Mouse (Mus musculus) kidney, embryonic 14.5 days (tissue): ENCODE results near the gene Dnajc15. TPM values are rescaled to one million over a fixed set of nuclear protein-coding genes. Genes with fewer than 3 reads are reported as not detected.
A peak's percentile ranks its signal among the peaks of the same experiment; 100 is the strongest.

ENCODE experiments used
- ATAC-seq: fragments of 200-750 bp; cut with Nextera tagmentation; 2 replicates; pipeline ENCODE4 v1.8.0; 2017; ENCODE audit warnings: moderate number of reproducible peaks, mild to moderate bottlenecking, moderate TSS enrichment, moderate library complexity; ENCODE audit not compliant: low FRiP score, low TSS enrichment
- H3K27ac ChIP-seq: fragments of 300-500 bp; sonication (generic); 2 replicates; pipeline ENCODE4 v1.5.1; 2014; ENCODE audit warnings: low read depth, mild to moderate bottlenecking, low read length, moderate library complexity, mixed read lengths
- H3K27me3 ChIP-seq: fragments of 300-500 bp; sonication (generic); 2 replicates; pipeline ENCODE4 v1.6.1; 2014; ENCODE audit warnings: mild to moderate bottlenecking, low read length; ENCODE audit not compliant: control insufficient read depth, insufficient read depth
- H3K36me3 ChIP-seq: fragments of 300-500 bp; sonication (generic); 2 replicates; pipeline ENCODE4 v1.6.1; 2014; ENCODE audit warnings: low read length, mixed read lengths; ENCODE audit not compliant: control insufficient read depth, insufficient read depth
- H3K4me1 ChIP-seq: fragments of 300-500 bp; sonication (generic); 2 replicates; pipeline ENCODE4 v1.6.1; 2014; ENCODE audit warnings: low read length, mixed read lengths; ENCODE audit not compliant: control insufficient read depth, insufficient read depth
- H3K4me2 ChIP-seq: fragments of 300-500 bp; sonication (generic); replicated peaks from 2 replicates; pipeline ENCODE4 v1.6.1; 2014; ENCODE audit warnings: low read depth, mild to moderate bottlenecking, low read length
- H3K4me3 ChIP-seq: fragments of 300-500 bp; sonication (generic); 2 replicates; pipeline ENCODE4 v1.5.1; 2014; ENCODE audit warnings: mild to moderate bottlenecking, low read length
- H3K9ac ChIP-seq: fragments of 300-500 bp; sonication (generic); 2 replicates; pipeline ENCODE4 v1.6.1; 2014; ENCODE audit warnings: low read depth, mild to moderate bottlenecking, low read length, moderate library complexity
- H3K9me3 ChIP-seq: fragments of 300-500 bp; sonication (generic); 2 replicates; pipeline ENCODE4 v1.6.1; 2016; ENCODE audit warnings: low read length; ENCODE audit not compliant: control insufficient read depth
- WGBS: fragments of 180-500 bp; shearing (Covaris S2); extraction: QIAGEN DNeasy Blood & Tissue Kit; methylation state at CpG from one replicate; pipeline ENCODE4 v1.1.7; 2014; 5-methylcytosine and 5-hydroxymethylcytosine counted together
- polyA plus RNA-seq: library from polyadenylated mRNA; unstranded; fragments of >200 nt; fragmentation: Nextera tagmentation; extraction: Ambion mirVana; gene quantifications from 2 replicates; pipeline ENCODE4 v1.2.1, GENCODE M21; 2014

The Dnajc15 gene
- polyA plus RNA-seq, 1 experiment from 2014 or later, result 130 TPM

DNA sequence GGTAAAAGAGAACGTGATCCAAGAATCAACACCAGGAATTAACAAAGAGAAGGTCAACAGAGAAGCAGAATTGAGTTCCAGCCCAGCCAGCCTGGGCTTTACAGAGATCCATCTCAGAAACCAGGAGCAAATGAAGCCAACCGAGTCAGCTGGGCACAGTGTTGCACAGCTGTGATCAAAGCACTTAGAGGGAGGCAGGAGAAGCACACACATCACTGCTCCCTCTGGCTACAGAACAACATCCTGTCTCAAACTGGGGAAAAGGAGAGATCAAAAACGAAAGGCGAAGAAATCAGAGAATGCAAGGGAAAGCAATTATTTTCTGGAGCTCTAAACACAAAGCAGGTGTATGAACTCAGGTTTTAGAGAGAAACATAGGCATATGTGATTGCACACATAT, 28.7 kb downstream of the Dnajc15 start:
- no peak overlapping the region for H3K9ac ChIP-seq
- H3K27ac ChIP-seq, result peak overlapping the region; percentile 2; the same call in 1 of the 2 replicates
- no peak overlapping the region for H3K4me2 ChIP-seq
- H3K4me3 ChIP-seq, result no peak overlapping the region
- H3K4me1 ChIP-seq, result no peaks in the 10 kb centered on the region
- no peaks in the 10 kb centered on the region; the same call in 1 of the 2 replicates for H3K36me3 ChIP-seq
- 38% methylated on average over 4 of the region's 4 CpGs for WGBS
- no peaks in the 10 kb centered on the region for H3K9me3 ChIP-seq
- no peaks in the 10 kb centered on the region for H3K27me3 ChIP-seq
- ATAC-seq, result peak; percentile 76; the same call in 1 of the 2 replicates

DNA sequence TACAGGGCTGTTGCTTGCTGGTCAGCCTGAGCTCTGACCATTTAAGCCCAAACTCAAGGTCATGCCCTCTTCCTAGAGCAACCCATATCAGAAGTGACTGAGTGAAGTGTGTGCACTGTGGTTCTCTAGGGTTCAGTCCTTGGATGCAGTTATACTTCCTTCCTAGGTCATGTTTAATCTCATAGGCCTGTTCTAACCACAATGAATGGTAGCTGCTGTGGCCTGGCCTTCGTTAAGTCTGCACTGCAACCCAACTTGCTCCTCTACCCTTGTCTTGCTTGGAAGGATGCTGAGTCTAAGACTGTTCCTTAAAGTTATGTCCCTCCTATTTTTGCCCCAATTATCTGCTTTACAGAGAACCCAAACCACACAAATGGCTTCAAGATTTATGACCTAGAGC, 29.4 kb downstream of the Dnajc15 start:
- Histone ChIP-seq H3K27me3 (no peaks in the 10 kb centered on the region), H3K27ac (no peak overlapping the region; the same call in 1 of the 2 replicates), H3K4me1 (no peaks in the 10 kb centered on the region), H3K9me3 (no peaks in the 10 kb centered on the region), H3K9ac (no peak overlapping the region), H3K4me3 (no peak overlapping the region), H3K36me3 (no peaks in the 10 kb centered on the region; the same call in 1 of the 2 replicates), H3K4me2 (no peak overlapping the region)
- ATAC-seq, result no peak
- WGBS, result 73% methylated on average over 1 of the region's 1 CpGs

DNA sequence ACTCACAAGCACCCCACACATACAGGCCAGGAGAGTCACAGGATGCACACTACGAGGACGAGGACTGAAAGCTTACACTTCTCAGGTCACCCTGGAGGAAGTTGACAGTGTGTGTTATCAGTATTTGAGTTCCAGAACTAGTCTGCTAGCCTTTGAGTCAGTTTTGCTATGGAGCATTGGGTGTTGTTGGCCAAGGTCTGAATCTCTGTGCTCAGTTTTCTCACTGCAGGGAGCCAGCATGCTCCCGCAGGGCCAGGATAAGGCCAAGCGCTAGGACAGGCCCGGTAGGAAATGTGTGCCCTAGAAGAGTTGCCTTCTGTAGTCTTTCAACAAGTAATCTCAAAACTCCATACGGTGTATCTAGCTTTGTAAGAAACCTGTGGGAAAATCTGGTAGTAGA, 34.4 kb downstream of the Dnajc15 start:
- Histone ChIP-seq H3K36me3 (no peaks in the 10 kb centered on the region; the same call in 1 of the 2 replicates), H3K27me3 (no peaks in the 10 kb centered on the region), H3K27ac (no peak overlapping the region), H3K9ac (no peak overlapping the region), H3K4me3 (no peak overlapping the region), H3K4me2 (no peak overlapping the region), H3K9me3 (no peaks in the 10 kb centered on the region), H3K4me1 (no peaks in the 10 kb centered on the region)
- ATAC-seq, result no peak
- WGBS, result 85% methylated on average over 6 of the region's 6 CpGs

DNA sequence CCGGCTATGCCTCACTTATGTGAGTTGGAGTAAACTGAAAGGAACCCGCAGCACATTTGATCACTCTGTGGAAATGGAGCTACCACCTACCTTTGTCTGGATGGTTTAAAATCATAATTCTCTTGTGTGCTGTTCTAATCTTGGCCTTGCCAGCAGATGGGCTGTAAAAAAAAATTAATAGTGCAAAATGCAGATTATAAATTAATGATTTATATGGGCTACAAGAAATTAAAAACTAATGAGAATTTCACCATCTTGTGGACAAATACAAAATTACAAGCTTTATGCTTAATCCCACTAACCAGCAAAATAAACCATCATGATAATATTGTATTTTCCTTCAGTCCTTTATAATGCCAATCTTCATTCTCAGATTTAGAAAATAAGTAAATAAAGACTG, 34.8 kb downstream of the Dnajc15 start:
- no peak overlapping the region for H3K4me2 ChIP-seq
- no peak overlapping the region for H3K4me3 ChIP-seq
- no peaks in the 10 kb centered on the region; the same call in 1 of the 2 replicates for H3K36me3 ChIP-seq
- H3K27ac ChIP-seq, result no peak overlapping the region
- H3K27me3 ChIP-seq, result no peaks in the 10 kb centered on the region
- ATAC-seq, result no peak
- H3K9me3 ChIP-seq, result no peaks in the 10 kb centered on the region
- H3K9ac ChIP-seq, result no peak overlapping the region
- no peaks in the 10 kb centered on the region for H3K4me1 ChIP-seq
- 87% methylated on average over 2 of the region's 2 CpGs for WGBS

DNA sequence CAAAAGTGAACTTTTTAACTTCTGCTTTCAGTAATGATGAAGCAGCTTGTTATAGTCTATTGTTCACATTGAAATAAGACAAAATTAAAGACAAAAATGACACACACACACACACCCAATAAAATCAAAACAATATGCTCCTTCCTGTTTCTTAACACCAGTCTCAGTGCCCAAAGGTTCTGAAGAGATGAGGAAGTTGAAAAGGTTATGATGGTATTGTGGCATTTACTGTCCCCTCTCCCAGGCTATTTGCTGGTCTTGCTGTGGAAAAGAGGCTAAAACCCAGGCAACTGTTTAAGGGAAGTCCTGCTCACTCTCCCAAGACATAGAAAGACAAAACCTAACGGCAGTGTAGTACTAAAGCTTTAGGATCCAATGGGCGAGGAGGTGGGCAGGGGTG, 38.1 kb downstream of the Dnajc15 start:
- no peak overlapping the region for H3K4me2 ChIP-seq
- no peak overlapping the region for H3K4me3 ChIP-seq
- H3K9ac ChIP-seq, result no peak overlapping the region
- no peak overlapping the region for H3K27ac ChIP-seq
- ATAC-seq, result no peak
- WGBS, result 74% methylated on average over 2 of the region's 2 CpGs
- H3K36me3 ChIP-seq, result no peaks in the 10 kb centered on the region
- no peaks in the 10 kb centered on the region for H3K27me3 ChIP-seq
- no peaks in the 10 kb centered on the region for H3K9me3 ChIP-seq
- H3K4me1 ChIP-seq, result no peaks in the 10 kb centered on the region

DNA sequence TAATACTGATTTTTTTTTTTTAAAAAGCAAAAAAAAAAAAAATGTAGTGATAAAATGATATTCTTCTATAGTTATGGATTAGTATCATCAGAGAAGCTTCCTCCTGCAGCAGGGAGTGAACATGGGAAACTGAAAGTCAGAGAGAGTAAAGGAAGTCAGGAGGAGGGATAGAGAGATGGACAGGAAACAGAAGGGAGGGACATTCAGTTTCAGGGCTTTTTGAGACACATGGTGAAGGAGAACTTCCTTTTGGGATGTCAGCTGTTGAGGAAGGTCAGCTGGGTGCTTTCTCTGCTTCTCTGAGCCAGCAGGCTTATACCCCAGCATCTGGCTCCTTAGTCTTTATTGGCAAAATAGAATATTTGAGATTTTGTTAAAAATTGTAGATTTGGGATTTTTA, 42.6 kb downstream of the Dnajc15 start:
- Histone ChIP-seq H3K9ac (no peak overlapping the region), H3K36me3 (no peaks in the 10 kb centered on the region), H3K4me1 (no peaks in the 10 kb centered on the region), H3K27me3 (no peaks in the 10 kb centered on the region), H3K27ac (no peak overlapping the region), H3K4me2 (no peak overlapping the region), H3K4me3 (no peak overlapping the region), H3K9me3 (no peaks in the 10 kb centered on the region)
- ATAC-seq, result no peak

DNA sequence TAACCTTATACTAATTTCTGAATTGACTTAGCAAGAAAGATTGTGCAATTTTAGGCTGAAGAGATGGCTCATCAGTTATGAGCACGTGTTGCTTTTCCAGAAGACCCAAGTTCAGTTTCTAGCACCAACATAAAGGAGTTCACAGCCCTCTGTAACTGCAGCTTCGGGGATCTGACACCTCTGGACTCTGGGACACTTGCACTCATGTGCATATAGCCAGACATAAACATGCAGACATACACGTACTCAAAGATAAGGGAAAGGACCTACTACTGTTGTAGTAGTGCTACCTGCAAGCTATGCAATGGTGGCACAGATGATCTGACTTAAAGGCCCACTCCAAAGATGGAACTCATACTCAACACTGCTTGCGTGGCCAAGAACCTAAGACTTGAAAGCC, 43.0 kb downstream of the Dnajc15 start:
- Histone ChIP-seq H3K27me3 (no peaks in the 10 kb centered on the region), H3K27ac (no peak overlapping the region), H3K36me3 (no peaks in the 10 kb centered on the region), H3K4me2 (no peak overlapping the region), H3K4me1 (no peaks in the 10 kb centered on the region), H3K9me3 (no peaks in the 10 kb centered on the region), H3K9ac (no peak overlapping the region), H3K4me3 (no peak overlapping the region)
- WGBS, result 92% methylated on average over 4 of the region's 4 CpGs
- ATAC-seq, result no peak

DNA sequence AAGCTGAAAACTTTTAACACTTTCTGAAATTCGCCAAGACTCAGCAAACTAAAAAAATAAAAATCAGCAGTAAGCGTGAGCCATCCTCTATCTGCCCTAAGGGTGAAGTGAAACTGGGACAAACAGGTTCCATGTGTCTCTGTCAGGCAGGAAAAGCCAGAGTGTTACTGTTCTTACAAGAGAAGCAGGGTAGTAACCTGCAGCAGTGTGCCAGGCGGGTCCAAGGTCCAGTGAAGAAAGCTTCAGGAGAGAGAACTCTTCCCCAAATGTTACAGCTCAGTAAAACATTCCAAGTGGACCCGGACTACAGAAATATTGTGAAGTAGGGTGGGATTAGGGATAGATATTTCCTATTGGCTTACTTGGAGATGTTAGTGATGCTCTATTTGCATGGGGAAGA, 45.3 kb downstream of the Dnajc15 start:
- H3K9ac ChIP-seq, result no peak overlapping the region
- H3K27me3 ChIP-seq, result no peaks in the 10 kb centered on the region
- WGBS, result 85% methylated on average over 4 of the region's 4 CpGs
- H3K36me3 ChIP-seq, result no peaks in the 10 kb centered on the region
- ATAC-seq, result no peak
- H3K4me1 ChIP-seq, result no peaks in the 10 kb centered on the region
- no peak overlapping the region for H3K27ac ChIP-seq
- H3K4me2 ChIP-seq, result no peak overlapping the region
- H3K9me3 ChIP-seq, result no peaks in the 10 kb centered on the region
- no peak overlapping the region for H3K4me3 ChIP-seq

DNA sequence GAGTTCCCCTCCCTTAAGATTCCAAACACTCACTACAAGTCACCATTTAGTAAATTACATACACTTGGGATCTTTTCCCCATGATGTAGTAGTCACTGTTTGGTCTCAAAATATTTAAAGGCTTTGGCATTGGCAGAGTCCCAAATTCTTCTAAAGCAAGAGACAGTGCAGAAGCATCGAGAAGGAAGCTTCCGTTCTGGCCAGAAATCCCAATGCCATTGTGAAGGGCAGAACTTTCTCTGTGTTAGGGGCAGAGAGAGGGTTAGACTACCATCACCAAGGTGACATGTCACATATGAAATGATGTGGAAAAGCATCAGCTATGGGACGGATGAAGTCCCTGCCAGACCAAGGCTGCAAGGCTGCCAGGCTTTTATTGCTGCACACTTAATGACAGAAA, 49.0 kb downstream of the Dnajc15 start:
- peaks cover 3% of the 10 kb centered on the region; the same call in 1 of the 2 replicates for H3K36me3 ChIP-seq
- ATAC-seq, result no peak
- H3K4me2 ChIP-seq, result no peak overlapping the region
- H3K4me1 ChIP-seq, result no peaks in the 10 kb centered on the region
- no peaks in the 10 kb centered on the region for H3K9me3 ChIP-seq
- H3K27me3 ChIP-seq, result no peaks in the 10 kb centered on the region
- H3K27ac ChIP-seq, result no peak overlapping the region
- no peak overlapping the region for H3K4me3 ChIP-seq
- no peak overlapping the region for H3K9ac ChIP-seq
- 64% methylated on average over 3 of the region's 3 CpGs for WGBS
